Mouse (Mus musculus) hindbrain, embryonic 10.5 days (tissue): Measurements from ENCODE around the gene Trpm8. TPM values are rescaled to one million over a fixed set of nuclear protein-coding genes. Genes with fewer than 3 reads are reported as not detected.

ENCODE experiments used
- DNase-seq: peaks from one replicate; pipeline ENCODE4 v3.0.0-alpha.2; 2017; ENCODE audit warnings: low spot score
- H3K27ac ChIP-seq: fragments of 300-500 bp; sonication (generic); 2 replicates; pipeline ENCODE4 v1.5.1; 2016; ENCODE audit warnings: mild to moderate bottlenecking, moderate library complexity
- H3K27me3 ChIP-seq: fragments of 300-500 bp; sonication (generic); 2 replicates; pipeline ENCODE4 v1.6.1; 2016; ENCODE audit warnings: mild to moderate bottlenecking; ENCODE audit not compliant: poor library complexity, insufficient read depth, severe bottlenecking
- H3K36me3 ChIP-seq: fragments of 300-500 bp; sonication (generic); 2 replicates; pipeline ENCODE4 v1.6.1; 2016; ENCODE audit warnings: mild to moderate bottlenecking, moderate library complexity
- H3K4me1 ChIP-seq: fragments of 300-500 bp; sonication (generic); replicated peaks from 2 replicates; pipeline ENCODE4 v1.6.1; 2016; ENCODE audit warnings: mild to moderate bottlenecking
- H3K4me3 ChIP-seq: fragments of 300-500 bp; sonication (generic); 2 replicates; pipeline ENCODE4 v1.5.1; 2016; ENCODE audit warnings: mild to moderate bottlenecking, moderate library complexity
- H3K9me3 ChIP-seq: fragments of 300-500 bp; sonication (generic); 2 replicates; pipeline ENCODE4 v1.6.1; 2016; ENCODE audit warnings: mild to moderate bottlenecking, moderate library complexity
- WGBS: fragments of 180-500 bp; shearing (Covaris S2); methylation state at CpG from one replicate; pipeline ENCODE4 v1.1.7; 2016; 5-methylcytosine and 5-hydroxymethylcytosine counted together
- polyA plus RNA-seq: library from polyadenylated mRNA; unstranded; fragments of >200 nt; fragmentation: Nextera tagmentation; extraction: Ambion mirVana; gene quantifications from 2 replicates; pipeline ENCODE4 v1.2.1, GENCODE M21; 2016

The Trpm8 gene
- polyA plus RNA-seq, 1 experiment from 2014 or later: not detected

DNA sequence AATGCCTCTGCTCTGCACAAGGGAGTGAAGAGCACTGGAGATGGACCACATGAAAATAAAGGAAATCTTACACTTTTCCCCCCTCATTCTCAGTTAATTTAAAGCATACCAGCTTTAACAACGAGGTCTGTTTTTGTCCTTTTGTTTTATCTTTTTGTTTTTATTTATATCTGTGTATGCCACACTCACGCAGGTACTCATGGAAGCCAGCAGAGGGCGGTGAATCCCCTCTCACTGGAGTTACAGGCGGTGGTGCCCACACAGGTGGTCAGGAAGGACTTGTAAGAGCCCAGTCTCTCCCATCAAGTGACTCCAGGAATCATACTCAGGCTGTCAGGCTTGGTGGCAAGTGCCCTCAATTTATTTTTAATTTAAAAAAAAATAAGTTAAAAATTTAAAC, 156.6 kb downstream of the Trpm8 start:
- Histone ChIP-seq H3K4me1 (peaks cover 7% of the 10 kb centered on the region), H3K27me3 (no peaks in the 10 kb centered on the region), H3K9me3 (no peaks in the 10 kb centered on the region), H3K36me3 (no peaks in the 10 kb centered on the region), H3K27ac (no peak overlapping the region), H3K4me3 (no peak overlapping the region)
- WGBS: 68% methylated on average over 4 of the region's 4 CpGs
- no peak for DNase-seq

DNA sequence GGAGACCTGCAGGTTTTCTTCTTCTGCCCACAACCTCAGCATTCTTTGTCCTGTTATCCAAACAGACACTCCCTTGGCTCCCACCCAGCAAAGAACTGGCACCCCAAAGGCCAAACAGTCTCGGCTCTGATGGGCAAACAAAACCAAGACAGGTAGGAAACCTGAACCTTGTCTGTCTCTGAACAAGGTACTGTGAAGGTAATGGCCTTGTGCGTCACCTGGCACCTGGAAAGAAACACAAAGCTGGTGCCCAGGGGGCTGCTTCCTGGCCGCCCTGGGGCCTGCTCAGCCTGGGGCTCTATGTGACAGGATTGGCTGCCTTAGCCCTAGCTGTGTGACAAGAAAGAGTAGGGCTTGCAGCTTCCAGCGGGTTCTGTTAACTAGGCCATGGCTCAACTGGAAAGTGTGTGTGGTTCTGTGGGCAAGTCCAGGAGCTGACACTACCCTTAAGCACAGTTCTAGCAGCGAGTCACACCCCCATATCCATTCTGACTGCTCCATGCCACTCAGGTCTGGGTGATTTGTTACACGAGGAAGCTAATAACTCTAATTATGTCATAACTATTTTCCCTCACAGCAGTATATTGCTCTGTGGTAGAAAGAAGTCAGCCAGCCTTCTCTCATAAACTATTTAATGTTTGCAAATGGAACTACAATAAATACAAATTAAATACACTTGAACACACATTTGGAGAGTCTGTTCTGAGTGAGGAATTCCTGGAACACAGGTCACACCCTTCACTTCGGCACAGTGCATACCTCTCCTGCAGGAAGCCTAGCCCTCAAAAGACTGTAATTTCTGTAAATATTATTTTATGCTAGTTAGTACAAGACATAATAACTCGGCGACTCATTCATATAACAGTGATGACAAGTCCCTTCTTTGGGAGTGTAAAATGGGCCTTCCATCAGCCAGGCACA, 160.0 kb downstream of the Trpm8 start:
- no peak overlapping the region for H3K27ac ChIP-seq
- H3K36me3 ChIP-seq: no peaks in the 10 kb centered on the region
- WGBS: 82% methylated on average over 9 of the region's 9 CpGs
- no peaks in the 10 kb centered on the region for H3K4me1 ChIP-seq
- no peak overlapping the region for H3K4me3 ChIP-seq
- no peak for DNase-seq
- no peaks in the 10 kb centered on the region for H3K9me3 ChIP-seq
- no peaks in the 10 kb centered on the region for H3K27me3 ChIP-seq

Other genes with a start within 250 kb of the Trpm8 start
- not detected in 2 replicates for gene Ugt1a10, start 222.3 kb upstream of the Trpm8 start, polyA plus RNA-seq
- not detected in 2 replicates for gene Ugt1a9, start 206.9 kb upstream of the Trpm8 start, polyA plus RNA-seq
- gene Ugt1a8, start 189.8 kb upstream of the Trpm8 start, polyA plus RNA-seq: not detected in 2 replicates
- gene Ugt1a7c, start 182.6 kb upstream of the Trpm8 start, polyA plus RNA-seq: 0.61 and 1.1 TPM in 2 replicates
- gene Ugt1a6b, start 174.4 kb upstream of the Trpm8 start, polyA plus RNA-seq: not detected in 2 replicates
- 0.31 TPM in 1 of 2 replicates, not detected in the other for gene Ugt1a6a, start 142.9 kb upstream of the Trpm8 start, polyA plus RNA-seq
- gene Ugt1a5, start 111.6 kb upstream of the Trpm8 start, polyA plus RNA-seq: not detected in 2 replicates
- 0.12 TPM in 1 of 2 replicates, not detected in the other for gene Ugt1a2, start 77.1 kb upstream of the Trpm8 start, polyA plus RNA-seq
- gene Dnajb3, start 71.9 kb upstream of the Trpm8 start, polyA plus RNA-seq: 13.4 and 14.0 TPM in 2 replicates
- gene Ugt1a1, start 65.7 kb upstream of the Trpm8 start, polyA plus RNA-seq: not detected in 2 replicates
- 0.93 and 1.1 TPM in 2 replicates for gene Mroh2a, start 50.7 kb upstream of the Trpm8 start, polyA plus RNA-seq
- 169 and 205 TPM in 2 replicates for gene Hjurp, start within 50 bp of the Trpm8 start, polyA plus RNA-seq
- gene Spp2, start 129.3 kb downstream of the Trpm8 start, polyA plus RNA-seq: 0.25 TPM in 1 of 2 replicates, not detected in the other
- not detected in 2 replicates for gene Glrp1, start 232.4 kb downstream of the Trpm8 start, polyA plus RNA-seq